Mouse (Mus musculus) layer of hippocampus, adult 18-20 months (tissue): ENCODE data around the gene Gngt2. TPM values are rescaled to one million over a fixed set of nuclear protein-coding genes. Genes with fewer than 3 reads are reported as not detected.
"Not testable (repeated sequence)": the region's sequence is repeated elsewhere in the genome, so short reads cannot be mapped to it uniquely, and the experiment has no call there.

Experiments
- DNase-seq, 2 experiments: peaks; one replicate each; pipeline ENCODE4 v3.0.0; 2022; ENCODE audit warnings: low spot score in 2 of 2
- total RNA-seq, 2 experiments: library from RNA; stranded (reverse); gene quantifications; 2 replicates each; pipeline ENCODE4 v1.2.3; 2021

Gngt2 gene
- total RNA-seq, 2 experiments from 2014 or later, result 2.0 to 5.1 TPM

DNA sequence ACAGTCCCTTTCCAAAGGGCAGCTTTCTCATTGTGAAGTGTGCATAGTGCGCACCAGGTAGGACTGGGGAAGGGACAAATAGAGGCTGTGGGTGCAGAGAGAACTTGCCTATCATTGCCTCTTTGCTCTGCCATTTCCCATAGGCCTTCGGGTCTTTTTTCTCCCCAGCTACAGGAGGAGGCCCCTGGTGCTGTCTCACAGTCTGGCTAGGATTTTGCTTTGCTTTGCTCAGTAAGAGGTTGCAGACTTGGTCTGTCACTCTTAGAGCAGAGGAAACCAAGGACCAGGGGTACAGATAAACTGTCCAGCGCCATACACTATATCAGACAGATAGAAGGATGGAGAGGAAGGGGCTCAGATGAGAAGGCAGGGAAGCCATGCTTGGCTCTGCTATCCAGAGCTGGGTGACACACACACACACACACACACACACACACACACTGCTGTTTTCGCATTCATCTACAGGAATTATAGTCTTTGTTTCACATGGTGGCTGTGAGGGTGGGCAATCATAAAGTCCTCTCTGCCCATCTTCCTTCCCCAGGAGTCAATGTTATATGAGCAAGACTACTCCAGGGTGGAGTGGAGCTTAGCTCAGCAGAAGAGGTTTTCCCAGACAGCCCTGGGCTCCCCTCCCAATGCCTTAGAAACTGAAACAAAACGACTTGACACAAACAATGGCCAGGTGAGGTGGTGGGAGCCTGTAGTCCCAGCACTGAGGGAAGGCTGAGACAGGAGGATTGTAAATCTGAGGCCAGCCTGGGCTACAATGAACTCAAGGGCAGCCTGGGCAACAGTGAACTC is 3.9 kb downstream of the Gngt2 start:
- no peak for DNase-seq

- no peak for DNase-seq
These were observed 4.4 kb downstream of the Gngt2 start for GRCm38 (mm10) chr11:95841498-95841830.

- no peak for DNase-seq
These were observed 5.2 kb downstream of the Gngt2 start, which contains the start of gene Abi3 for GRCm38 (mm10) chr11:95842074-95842681. Gene Abi3 (minus strand): TSS chr11:95842476.

DNA sequence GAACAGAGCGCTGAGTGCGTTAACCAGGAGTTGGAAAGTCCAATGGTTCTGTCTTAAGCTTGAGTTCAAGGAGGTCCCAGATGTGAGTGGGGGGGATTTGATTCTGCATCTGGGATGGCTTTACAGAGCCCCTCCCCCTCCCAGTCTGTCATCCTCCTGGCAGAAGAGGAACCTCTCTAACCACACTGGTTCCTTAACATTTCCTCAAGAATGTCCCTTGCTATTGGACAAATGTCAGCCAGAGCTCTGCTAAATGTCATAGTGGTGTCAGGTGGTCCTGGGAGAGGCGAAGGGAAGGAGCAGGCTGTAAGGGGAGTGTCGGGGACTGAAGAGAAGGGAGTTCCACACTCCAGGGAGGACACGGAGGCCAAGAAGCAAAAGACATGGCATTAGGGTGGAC is 5.9 kb downstream of the Gngt2 start:
- no peak for DNase-seq

DNA sequence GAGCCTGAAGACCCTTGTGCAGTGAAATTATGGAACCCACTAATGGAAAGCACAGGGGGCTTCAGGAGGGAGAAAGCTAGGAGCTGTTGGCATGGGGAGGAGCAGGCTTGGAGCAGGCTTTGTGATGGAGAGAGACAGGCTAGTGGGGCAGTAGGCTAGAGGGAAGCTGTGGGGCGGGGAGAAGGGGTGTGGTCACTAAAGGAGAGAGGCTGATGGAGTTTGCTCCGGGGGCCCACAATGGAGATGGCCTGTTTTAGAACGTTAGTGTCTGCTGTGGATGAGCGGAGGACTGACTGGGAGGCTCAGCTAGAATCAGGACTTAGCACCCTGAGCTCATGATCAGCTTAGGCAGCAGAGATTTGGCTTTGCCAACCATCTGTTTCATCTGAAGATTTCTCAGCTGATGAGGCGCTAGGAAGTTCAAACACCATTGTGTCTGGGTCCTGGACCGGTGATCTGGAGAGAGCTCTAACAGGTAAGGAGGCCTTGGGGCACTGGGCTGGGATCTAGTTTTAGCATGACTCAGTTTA is 6.5 kb downstream of the Gngt2 start:
- DNase-seq, result no peak

DNA sequence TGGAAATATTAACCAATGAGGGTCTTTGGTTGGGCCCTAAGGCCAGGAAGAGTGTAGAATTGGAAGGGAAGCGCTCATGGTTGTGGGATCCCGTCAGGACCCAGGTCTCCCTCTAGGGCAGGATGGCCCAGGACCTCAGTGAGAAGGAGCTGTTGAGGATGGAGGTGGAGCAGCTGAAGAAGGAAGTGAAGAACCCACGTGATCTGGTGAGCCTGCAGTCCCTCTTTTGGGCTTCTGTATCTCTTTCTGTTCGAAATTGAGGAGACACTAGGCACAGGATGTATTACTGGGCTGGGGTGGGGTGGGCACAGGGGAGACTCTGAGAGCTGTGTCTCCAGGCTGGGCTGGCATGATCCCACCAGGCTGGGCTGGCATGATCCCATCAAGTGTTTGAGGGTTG is 7.9 kb downstream of the Gngt2 start:
- no peak for DNase-seq

DNA sequence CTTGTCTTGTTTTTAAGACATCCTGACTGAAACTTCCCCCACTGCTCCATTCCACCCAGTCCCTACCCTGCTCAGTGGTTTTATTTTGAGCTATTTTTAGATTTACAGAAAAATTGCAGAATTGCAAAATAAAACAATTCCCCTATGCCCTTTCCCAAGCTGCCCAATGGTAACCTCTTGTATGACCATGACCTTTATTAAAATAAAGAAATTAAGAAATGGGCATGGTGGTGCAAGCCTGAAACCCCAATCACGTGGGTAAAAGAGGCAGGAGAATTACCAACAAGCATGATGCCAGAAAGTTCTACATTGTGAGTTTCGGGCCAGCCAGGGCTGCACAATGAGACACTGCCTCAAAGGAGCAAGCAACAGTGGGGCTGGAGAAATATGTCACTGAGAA is 13.9 kb downstream of the Gngt2 start:
- no peak for DNase-seq

DNA sequence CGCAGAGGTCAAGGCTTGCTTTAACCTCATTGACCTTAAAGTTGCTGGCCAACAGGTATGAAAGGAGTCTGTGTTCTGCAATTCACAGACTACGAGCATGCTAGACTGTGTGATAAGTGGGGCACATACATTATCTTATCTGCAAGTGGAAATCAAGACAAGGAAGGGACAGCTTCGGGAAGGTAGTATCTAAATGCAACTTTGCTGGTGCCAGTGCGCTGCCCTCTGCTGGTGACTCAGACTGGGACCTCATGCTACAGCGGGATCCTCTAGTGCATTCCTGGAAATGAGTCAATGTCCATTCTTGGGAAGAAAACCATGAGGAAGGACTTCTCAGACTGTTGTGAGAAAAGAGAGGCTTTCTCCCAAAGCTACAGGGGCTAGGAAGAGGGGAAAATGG is 16.7 kb downstream of the Gngt2 start:
- peak in 1 of 2 experiments; percentile 52 for DNase-seq

GRCm38 (mm10) chr11:95857306-95857705 is 20.3 kb downstream of the Gngt2 start:
- DNase-seq, result no peak

DNA sequence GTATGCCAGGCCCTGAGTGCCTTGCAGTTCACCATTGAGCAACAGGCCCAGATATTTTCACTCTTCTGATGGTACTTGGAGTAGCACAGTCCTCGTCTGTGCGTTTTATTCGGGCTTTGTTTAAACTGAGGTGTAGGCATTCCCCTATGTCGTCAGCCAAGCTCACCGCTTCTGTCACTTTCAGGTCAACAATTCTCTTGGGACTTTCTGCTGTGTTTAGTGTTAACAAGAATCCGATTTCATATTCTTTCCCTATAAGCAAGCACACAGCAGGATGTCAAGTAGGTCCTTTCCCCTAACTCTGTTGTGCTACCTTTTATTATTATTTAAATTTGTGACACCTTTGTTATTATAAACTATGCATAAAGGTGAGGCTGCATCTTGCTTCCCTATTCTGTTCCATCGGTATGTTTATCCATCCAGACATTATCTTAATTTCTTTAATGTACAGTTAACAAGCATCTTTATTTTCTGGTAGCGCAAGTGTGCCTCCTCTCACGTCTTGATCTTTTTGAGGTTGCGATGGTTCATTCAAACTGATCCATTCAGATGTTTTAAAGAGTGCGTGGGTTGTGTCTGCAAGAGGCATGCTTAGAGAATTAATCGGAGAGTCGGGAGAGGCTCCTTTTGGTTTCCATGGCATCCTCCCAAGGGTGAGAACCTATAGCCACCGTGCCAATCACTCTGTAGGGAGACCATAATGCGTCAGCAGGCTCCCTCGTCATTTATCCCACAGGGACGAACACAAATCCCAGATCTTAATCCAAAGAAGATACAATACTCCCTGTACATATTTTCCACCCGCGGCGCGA is 20.9 kb downstream of the Gngt2 start:
- DNase-seq, result no peak

DNA sequence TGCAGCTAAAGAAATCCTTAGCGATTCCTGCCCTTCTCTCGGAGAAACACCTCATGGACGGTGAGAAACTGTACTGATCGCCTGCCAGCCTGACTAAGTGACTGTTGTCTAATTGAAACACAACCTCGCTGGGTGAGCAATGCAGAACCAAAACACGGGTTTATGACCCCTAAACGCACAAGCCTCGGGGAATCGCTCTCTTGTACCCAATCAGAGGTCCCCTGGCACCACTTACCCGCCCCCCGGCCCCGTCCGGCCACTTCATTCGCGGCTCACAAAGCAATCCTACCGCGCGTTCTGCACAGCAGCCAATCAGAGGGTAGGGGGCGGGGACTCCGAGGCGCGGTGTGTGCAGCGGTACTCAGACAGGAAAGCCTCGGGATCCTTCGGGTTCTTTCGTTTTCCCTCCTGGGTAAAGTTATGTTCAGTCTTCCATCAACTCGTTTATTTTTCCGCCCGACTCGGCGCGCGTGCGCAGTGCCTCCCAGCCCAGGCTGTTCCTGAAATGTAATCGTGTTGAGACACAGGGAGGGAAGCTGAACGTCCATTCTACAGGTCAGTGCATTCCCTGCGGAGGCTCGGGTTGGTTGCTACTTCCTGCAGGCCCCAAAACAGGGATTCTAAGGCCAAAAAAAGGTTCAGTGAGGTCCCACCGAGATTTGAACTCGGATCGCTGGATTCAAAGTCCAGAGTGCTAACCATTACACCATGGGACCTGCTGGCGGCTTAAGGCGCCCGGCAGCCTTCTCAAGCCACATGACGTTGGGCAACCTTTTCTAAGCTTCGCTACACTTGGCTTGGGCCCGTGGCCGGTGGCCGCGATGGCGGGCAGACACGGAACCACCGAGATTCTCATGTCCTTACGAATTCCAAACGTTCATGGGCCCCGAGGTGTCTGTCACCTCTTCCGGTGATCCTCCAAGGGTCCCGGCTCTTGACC is 21.8 kb downstream of the Gngt2 start:
- DNase-seq, result peak; percentile 93 to 98

DNA sequence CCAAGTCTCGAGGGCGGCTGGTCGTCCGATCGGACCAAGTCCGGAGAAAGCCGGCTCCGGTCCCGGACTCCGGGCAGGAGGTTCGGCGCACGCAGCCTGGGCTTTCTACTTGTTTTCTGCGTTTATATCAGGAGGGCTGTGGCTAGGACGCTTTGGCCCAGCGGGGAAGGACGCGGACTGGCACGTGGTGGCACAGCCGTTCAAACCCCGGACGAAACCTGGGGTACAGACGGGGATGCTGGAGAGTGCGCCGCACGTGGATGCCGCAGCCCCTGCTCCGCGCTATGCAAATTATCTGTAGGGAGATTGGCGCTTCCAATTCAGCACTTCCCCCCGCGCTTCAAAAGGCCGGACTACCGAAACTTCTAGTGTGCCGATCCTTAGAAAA is 22.4 kb downstream of the Gngt2 start:
- peak in 1 of 2 experiments; percentile 49 for DNase-seq

- no peak for DNase-seq
These were observed 23.1 kb downstream of the Gngt2 start for GRCm38 (mm10) chr11:95860071-95860490.

GRCm38 (mm10) chr11:95861397-95861796 is 24.4 kb downstream of the Gngt2 start:
- DNase-seq, result no peak

DNA sequence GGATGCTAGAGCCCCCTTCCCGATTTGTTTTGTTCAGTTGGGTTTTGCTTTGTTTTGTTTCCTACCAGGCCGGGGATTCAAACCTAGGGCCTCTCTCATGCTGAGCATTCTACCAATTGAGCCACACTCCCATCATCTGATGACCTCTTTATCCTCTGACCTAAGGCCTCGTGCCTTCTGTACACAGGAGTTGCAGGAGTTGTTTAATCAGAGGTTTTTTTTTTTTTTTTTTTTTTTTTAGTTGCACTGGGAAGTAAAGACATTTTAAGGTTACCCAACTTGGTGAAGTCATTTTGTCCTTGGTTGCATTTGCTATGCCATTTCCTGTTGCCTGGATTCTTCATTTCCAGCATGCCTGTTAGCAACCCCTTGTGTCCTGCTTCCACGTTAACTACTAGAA is 32.4 kb downstream of the Gngt2 start:
- DNase-seq, result no peak

DNA sequence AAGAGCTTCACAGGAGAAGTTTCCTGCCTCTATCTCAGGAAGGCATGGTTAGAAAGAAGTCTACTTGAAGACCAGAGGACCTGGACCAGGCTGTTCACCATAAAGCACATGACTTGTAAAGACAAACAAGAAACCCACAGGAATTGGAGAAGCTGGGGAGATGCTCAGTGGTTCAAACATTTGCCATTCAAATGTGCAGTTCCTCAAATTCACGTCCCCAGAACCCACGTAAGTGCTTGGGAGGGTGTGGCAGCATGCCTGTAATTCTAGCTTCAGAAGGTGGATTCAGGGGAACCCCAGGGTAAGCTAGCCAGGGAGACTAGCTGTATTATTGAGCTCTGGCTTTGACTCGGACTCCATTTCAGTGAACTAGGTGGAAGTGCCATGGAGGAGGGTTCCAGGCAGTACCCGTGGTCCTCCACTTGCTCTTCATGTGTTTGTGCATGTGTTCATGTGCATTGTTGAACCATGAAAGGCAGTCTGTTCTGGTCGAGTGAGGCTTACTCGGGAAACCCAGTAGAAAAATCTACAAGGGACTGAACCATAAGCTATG is 33.0 kb downstream of the Gngt2 start:
- DNase-seq, result no peak

- DNase-seq, result no peak
These were observed 38.8 kb downstream of the Gngt2 start for GRCm38 (mm10) chr11:95875804-95876203.

DNA sequence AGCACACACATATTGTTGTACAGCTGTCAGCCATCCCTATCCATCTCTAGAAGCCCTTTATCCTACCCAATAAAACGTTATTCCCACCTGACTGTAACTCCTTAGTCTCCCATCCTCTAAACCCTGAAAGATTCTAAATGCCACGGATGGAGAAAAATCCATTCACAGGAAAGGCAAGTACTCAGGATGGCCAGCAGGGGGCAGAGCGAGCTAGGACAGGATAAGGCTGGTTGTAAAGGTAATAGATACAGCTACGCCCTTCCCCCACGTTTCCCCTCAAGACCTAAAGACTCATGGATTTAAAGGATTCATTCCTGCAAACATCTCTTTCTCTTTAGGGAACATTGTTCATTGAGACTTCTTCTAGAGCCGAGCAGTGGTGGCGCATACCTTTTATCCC is 39.3 kb downstream of the Gngt2 start:
- peak; percentile 6 to 29 for DNase-seq

DNA sequence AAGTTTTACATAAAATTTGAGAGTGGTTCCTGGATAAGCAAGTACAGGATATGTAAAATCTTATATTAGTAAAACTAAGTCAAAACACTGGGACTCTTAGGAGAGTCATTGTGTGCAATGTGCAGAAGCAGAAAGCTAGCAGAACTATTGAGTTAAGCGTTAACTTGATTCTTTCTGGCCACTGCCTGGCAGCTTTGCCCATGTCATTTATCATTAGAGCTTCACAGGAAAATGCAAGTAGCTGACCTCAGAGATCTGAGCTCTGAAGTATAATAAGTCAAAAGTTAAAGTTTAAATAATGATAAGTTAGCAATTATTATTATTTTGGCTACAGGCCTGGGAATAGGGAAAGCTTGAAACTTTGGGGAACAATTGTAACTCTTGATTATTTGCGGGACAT is 42.8 kb downstream of the Gngt2 start:
- not testable (repeated sequence) for DNase-seq

DNA sequence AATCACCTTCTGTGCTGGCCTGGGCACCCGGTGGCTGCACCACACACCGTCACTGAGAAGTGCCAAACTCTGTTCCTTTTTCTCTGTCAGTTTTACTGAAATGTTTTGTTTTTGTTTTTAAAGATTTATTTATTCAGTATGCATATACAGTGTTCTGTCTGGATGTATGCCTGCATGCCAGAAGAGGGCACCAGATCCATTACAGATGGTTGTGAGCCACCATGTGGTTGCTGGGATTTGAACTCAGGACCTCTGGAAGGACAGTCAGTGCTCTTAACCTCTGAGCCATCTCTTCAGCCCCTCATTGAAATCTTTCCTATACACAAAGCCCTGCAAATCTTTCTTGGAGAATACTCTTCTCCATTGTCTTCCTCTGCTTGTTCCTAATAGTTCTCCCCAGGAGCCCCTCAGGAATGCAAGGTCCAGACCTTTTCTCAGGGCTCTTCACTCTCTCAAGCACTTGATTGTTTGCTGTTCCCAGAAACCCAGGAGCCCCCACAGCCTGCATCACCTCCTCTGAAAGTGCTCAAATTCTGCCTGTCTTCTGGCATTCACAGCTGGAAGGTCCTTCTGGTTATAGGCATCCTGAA is 53.5 kb downstream of the Gngt2 start:
- no peak for DNase-seq
